Mouse (Mus musculus): ENCODE results near the gene Hsd17b1. TPM values are rescaled to one million over a fixed set of nuclear protein-coding genes. Genes with fewer than 3 reads are reported as not detected.
"Not testable (repeated sequence)": the region's sequence is repeated elsewhere in the genome, so short reads cannot be mapped to it uniquely, and the experiment has no call there.

Hsd17b1 gene
- total RNA-seq, 2 experiments from 2014 or later = not detected

DNA sequence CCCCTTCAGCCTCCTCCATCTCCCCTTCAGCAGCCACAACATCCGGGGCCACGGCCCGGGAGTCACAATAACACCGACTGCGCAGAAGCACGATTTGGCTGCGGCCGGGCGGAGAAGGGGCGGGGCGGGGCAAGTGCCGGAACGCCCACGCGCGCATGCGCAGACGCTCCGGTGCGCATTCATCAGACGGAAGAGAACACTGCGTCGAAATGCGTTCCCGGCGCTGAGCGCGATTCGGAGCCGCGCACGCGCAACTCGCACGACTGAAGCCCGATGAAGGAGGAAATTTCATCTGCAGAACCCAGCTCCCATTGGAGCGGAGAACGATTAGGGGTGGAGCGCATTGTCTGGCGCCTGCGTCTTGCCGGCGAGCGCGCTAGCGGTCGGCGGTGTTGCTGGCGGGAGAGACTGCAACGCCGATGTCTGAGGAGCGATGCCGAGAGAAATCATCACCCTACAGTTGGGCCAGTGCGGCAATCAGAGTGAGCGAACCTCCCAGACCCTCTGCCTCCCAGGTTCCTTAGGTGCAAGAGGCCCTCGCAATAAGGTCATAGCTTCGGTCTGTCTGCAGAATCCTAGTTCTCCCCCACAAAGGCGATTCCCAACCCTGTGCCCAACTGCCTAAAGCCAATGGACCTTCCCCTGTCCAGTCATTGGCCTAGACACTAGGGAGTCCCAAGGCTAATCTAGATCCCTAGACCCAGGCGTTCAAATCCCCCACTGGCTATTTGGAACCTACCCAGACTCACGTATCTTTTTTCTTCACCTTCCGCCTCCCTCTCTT is 41.7 kb downstream of the Hsd17b1 start, which contains the start of the genes Retreg3 and Tubg1:
Retreg3 (minus strand) TSS at position 133 of the 784 bp plus-strand sequence.
Tubg1 (plus strand) TSS at position 178 of the 784 bp plus-strand sequence.
- peak; percentile 98 to 99 for DNase-seq
- intact Hi-C loops (cut with DNase I) = loop anchor here (5.0 kb wide), 1 partner anchor 52 kb away; the partner anchor contains the start of genes Cntnap1 and Plekhh3

DNA sequence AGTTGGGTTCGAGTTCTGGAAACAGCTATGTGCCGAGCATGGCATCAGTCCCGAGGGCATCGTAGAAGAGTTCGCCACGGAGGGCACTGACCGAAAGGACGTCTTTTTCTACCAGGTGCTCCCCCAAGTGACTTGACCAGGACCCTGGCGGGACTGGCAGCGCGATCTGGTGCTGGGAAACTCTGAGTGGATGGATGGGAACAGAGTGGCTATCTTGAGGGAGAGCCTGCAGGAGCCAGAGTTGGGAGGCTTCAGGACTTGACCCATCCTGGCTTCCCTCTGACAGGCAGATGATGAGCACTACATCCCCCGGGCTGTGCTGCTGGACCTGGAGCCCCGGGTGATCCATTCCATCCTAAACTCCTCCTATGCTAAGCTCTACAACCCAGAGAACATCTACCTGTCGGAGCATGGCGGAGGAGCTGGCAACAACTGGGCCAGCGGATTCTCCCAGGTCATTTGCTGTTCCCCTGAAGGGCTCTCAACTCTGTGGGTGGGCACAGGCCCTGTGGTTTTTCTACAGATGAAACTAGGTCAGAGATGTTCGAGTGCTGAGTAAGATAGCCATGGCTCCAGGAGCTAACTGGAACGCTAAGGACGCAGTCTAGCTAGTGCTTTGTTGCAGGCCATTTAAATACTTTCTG is 42.5 kb downstream of the Hsd17b1 start:
- no peak for DNase-seq
- intact Hi-C loops (cut with DNase I) = no loop called here

DNA sequence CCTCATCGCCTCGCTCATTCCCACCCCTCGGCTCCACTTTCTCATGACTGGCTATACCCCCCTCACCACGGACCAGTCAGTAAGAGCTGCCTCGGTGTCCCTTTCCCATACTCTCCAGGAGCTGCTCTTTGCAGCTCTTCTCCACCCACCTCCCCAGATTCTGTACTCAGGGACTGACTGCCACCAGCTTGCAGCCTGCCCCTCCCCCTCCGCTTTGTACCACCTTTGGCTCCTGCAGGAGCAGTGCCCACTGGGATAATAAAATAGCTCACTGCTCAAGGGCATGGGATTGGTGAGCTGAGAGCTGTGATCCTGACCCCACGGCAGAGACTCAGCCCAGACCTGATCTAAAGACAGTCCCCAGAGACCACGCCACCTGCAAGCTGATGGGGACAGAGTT is 46.3 kb downstream of the Hsd17b1 start:
- DNase-seq; intact Hi-C loops (cut with DNase I): not testable (repeated sequence)

DNA sequence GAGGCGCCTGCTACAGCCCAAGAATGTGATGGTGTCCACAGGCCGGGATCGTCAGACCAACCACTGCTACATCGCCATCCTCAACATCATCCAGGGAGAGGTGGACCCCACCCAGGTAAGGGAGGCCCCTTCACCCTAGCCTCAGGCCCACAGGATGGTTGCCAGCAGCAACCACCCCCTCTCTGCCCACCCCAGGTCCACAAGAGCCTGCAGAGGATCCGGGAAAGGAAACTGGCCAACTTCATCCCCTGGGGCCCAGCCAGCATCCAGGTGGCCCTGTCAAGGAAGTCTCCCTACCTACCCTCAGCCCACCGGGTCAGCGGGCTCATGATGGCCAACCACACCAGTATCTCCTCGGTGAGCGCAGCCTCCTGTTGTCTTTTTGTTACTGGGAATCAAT is 46.8 kb downstream of the Hsd17b1 start:
- intact Hi-C loops (cut with DNase I); DNase-seq: not testable (repeated sequence)

DNA sequence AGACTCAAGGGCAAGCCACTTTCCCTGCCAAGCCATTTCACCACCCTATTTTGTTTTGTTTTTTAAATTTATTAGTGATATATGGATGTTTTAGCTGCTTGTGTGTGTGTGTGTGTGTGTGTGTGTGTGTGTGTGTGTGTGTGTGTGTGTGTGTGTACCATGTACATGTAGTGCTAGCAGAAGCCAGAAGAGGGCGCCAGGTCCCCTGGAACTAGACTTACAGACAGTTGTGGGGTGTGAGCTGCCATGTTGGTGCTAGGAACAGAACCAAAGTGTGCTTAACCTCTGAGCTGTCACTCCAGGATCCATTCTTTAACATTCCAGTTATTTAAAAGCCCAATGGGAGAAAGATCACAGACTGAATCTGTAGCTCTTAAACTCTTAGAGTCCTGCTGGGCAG is 48.9 kb downstream of the Hsd17b1 start:
- intact Hi-C loops (cut with DNase I) = no loop called here
- DNase-seq = no peak

DNA sequence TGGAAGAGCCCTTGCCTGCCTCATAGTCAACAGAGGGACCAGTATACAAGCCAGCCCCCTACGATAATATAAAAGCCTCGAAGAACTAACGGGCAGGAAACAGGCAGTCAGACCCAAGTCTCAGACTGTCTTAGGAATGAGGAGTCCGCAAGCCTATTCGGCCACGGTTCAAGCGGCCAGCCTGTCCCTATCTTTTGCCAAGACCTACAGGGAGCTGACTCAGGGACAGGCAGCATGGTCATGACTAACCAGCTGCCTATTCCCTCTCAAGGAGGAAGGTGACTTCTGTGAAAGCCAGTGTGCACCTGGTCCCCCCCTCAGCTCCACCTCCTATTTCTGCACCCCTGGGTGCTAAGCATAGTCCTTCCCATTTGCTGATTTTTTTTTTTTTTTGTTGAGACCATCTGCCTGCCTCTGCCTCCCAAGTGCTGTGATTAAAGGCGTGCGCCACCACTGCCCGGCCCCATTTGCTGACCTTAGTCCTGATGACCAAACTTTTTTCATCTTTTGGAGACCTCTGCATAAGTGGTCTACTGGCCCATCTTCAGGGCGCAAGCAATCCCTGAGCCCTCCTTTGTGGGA is 50.9 kb downstream of the Hsd17b1 start:
- intact Hi-C loops (cut with DNase I) = no loop called here
- DNase-seq = peak; percentile 26 to 38

Small RNA genes within 50 kb of the gene (microRNA-seq; reads per million reads assigned to microRNA genes)
- 0.36 to 0.74 reads per million in 2 experiments for gene Mir6928

Other genes starting within 250 kb of the Hsd17b1 start
- gene Stat5b, start 227.7 kb upstream of the Hsd17b1 start, total RNA-seq (2021) = 100 to 1,000 TPM; 103 to 135 TPM
- gene Stat5a, start 219.1 kb upstream of the Hsd17b1 start, total RNA-seq (2021) = 10 to 100 TPM in 1 of 2 experiments, 1 to 10 TPM in 1; 8.4 to 11.8 TPM
- 10 to 100 TPM; 38.8 to 42.9 TPM for gene Stat3, start 138.9 kb upstream of the Hsd17b1 start, total RNA-seq (2021)
- 100 to 1,000 TPM; 148 to 153 TPM for gene Cavin1, start 107.5 kb upstream of the Hsd17b1 start, total RNA-seq (2021)
- 10 to 100 TPM; 55.7 to 57.7 TPM for gene Atp6v0a1, start 69.0 kb upstream of the Hsd17b1 start, total RNA-seq (2021)
- 1 to 10 TPM; 3.2 to 3.5 TPM for gene Naglu, start 8.4 kb upstream of the Hsd17b1 start, total RNA-seq (2021)
- gene Coasy, start 4.2 kb downstream of the Hsd17b1 start, total RNA-seq (2021) = 1 to 10 TPM; 8.0 to 8.9 TPM
- 10 to 100 TPM in 1 of 2 experiments, 1 to 10 TPM in 1; 8.8 to 12.4 TPM for gene Mlx, start 8.9 kb downstream of the Hsd17b1 start, total RNA-seq (2021)
- gene Psmc3ip, start 17.0 kb downstream of the Hsd17b1 start, total RNA-seq (2021) = 1 to 10 TPM; 1.6 to 2.1 TPM
- 10 to 100 TPM; 29.6 to 29.7 TPM for gene Retreg3, start 41.5 kb downstream of the Hsd17b1 start, total RNA-seq (2021)
- 10 to 100 TPM; 23.9 TPM for gene Tubg1, start 41.5 kb downstream of the Hsd17b1 start, total RNA-seq (2021)
- 1 to 10 TPM; 2.3 to 2.6 TPM for gene Tubg2, start 77.5 kb downstream of the Hsd17b1 start, total RNA-seq (2021)
- gene Cntnap1, start 92.1 kb downstream of the Hsd17b1 start, total RNA-seq (2021) = 1 to 10 TPM; 1.1 to 2.1 TPM
- gene Plekhh3, start 92.9 kb downstream of the Hsd17b1 start, total RNA-seq (2021) = 10 to 100 TPM; 22.4 to 27.6 TPM
- not detected for gene Ccr10, start 97.0 kb downstream of the Hsd17b1 start, total RNA-seq (2021)
- 10 to 100 TPM; 20.5 to 23.8 TPM for gene Ezh1, start 148.1 kb downstream of the Hsd17b1 start, total RNA-seq (2021)
- gene Ramp2, start 167.6 kb downstream of the Hsd17b1 start, total RNA-seq (2021) = 10 to 100 TPM; 35.3 to 38.3 TPM
- gene Vps25, start 175.3 kb downstream of the Hsd17b1 start, total RNA-seq (2021) = 10 to 100 TPM; 36.2 to 39.4 TPM
- under 1 TPM; 0.10 to 0.15 TPM for gene Wnk4, start 182.2 kb downstream of the Hsd17b1 start, total RNA-seq (2021)
- gene Cntd1, start 200.6 kb downstream of the Hsd17b1 start, total RNA-seq (2021) = under 1 TPM; 0.10 to 0.15 TPM
- gene Coa3, start 200.7 kb downstream of the Hsd17b1 start, total RNA-seq (2021) = 10 to 100 TPM; 64.3 to 71.4 TPM
- 10 to 100 TPM; 73.9 to 78.0 TPM for gene Becn1, start 223.9 kb downstream of the Hsd17b1 start, total RNA-seq (2021)
- gene Psme3, start 237.8 kb downstream of the Hsd17b1 start, total RNA-seq (2021) = 10 to 100 TPM; 54.1 to 57.8 TPM
- 1 to 10 TPM in 1 of 2 experiments, under 1 TPM in 1; 0.92 to 1.2 TPM for gene Aoc2, start 246.7 kb downstream of the Hsd17b1 start, total RNA-seq (2021)